Mouse (Mus musculus): Measurements from ENCODE around the gene Abhd17a. TPM values are rescaled to one million over a fixed set of nuclear protein-coding genes. Genes with fewer than 3 reads are reported as not detected.

Gene Abhd17a
- polyA plus RNA-seq, 1 experiment from 2014 or later = 87.3 TPM

- Histone ChIP-seq H3K27ac (replicated peaks) (no peak overlapping the region), H3K36me3 (peaks cover 45% of the 10 kb centered on the region), H3K9me3 (replicated peaks) (no peaks in the 10 kb centered on the region), H3K4me3 (no peak overlapping the region), H3K4me1 (peaks cover 55% of the 10 kb centered on the region), H3K27me3 (ENCODE audit: low read depth, poor library complexity, severe bottlenecking) (no peaks in the 10 kb centered on the region)
- no peak for DNase-seq (ENCODE audit: low spot score)
- WGBS = 86% methylated on average over 5 of the region's 5 CpGs
These were observed 7.1 kb downstream of the Abhd17a start for GRCm38 (mm10) chr10:80583047-80583446.

GRCm38 (mm10) chr10:80578911-80579310 lies 11.2 kb downstream of the Abhd17a start:
- Histone ChIP-seq H3K27me3 (ENCODE audit: low read depth, poor library complexity, severe bottlenecking) (peaks cover 5% of the 10 kb centered on the region; the same call in 1 of the 2 replicates), H3K9me3 (replicated peaks) (no peaks in the 10 kb centered on the region), H3K4me3 (peak overlapping the region; percentile 82), H3K4me1 (peaks cover 60% of the 10 kb centered on the region), H3K27ac (replicated peaks) (peak overlapping the region; percentile 87), H3K36me3 (peaks cover 15% of the 10 kb centered on the region)
- peak; percentile 49 for DNase-seq (ENCODE audit: low spot score)
- 9% methylated on average over 8 of the region's 8 CpGs for WGBS

GRCm38 (mm10) chr10:80578131-80578750 lies 11.9 kb downstream of the Abhd17a start:
- Histone ChIP-seq H3K27me3 (ENCODE audit: low read depth, poor library complexity, severe bottlenecking) (peaks cover 5% of the 10 kb centered on the region; the same call in 1 of the 2 replicates), H3K4me3 (peak overlapping the region; percentile 82), H3K36me3 (peaks cover 8% of the 10 kb centered on the region), H3K9me3 (replicated peaks) (no peaks in the 10 kb centered on the region), H3K27ac (replicated peaks) (peak overlapping the region; percentile 87), H3K4me1 (peaks cover 63% of the 10 kb centered on the region)
- under 1% methylated on average over 29 of the region's 29 CpGs for WGBS
- DNase-seq (ENCODE audit: low spot score) = peak; percentile 88

GRCm38 (mm10) chr10:80577195-80578130 lies 12.7 kb downstream of the Abhd17a start, which contains the start of gene Klf16:
Gene Klf16 (minus strand): TSS chr10:80577321.
- DNase-seq (ENCODE audit: low spot score) = peak; percentile 97
- Histone ChIP-seq H3K27me3 (ENCODE audit: low read depth, poor library complexity, severe bottlenecking) (peaks cover 5% of the 10 kb centered on the region; the same call in 1 of the 2 replicates), H3K4me3 (peak within 1 kb of the TSS; percentile 82), H3K27ac (replicated peaks) (peak within 1 kb of the TSS; percentile 87), H3K36me3 (peaks cover 3% of the 10 kb centered on the region; the same call in 1 of the 2 replicates), H3K4me1 (peaks cover 69% of the 10 kb centered on the region), H3K9me3 (replicated peaks) (no peaks in the 10 kb centered on the region)
- 1% methylated on average over 78 of the region's 97 CpGs for WGBS

GRCm38 (mm10) chr10:80576351-80577194 lies 13.6 kb downstream of the Abhd17a start:
- H3K27ac ChIP-seq (replicated peaks) = peak overlapping the region; percentile 87
- peaks cover 5% of the 10 kb centered on the region; the same call in 1 of the 2 replicates for H3K27me3 ChIP-seq (ENCODE audit: low read depth, poor library complexity, severe bottlenecking)
- H3K9me3 ChIP-seq (replicated peaks) = no peaks in the 10 kb centered on the region
- H3K36me3 ChIP-seq = no peaks in the 10 kb centered on the region
- H3K4me1 ChIP-seq = peaks cover 78% of the 10 kb centered on the region
- peak; percentile 50 for DNase-seq (ENCODE audit: low spot score)
- WGBS = under 1% methylated on average over 96 of the region's 96 CpGs
- peak overlapping the region; percentile 82 for H3K4me3 ChIP-seq

- peaks cover 85% of the 10 kb centered on the region for H3K4me1 ChIP-seq
- peaks cover 5% of the 10 kb centered on the region; the same call in 1 of the 2 replicates for H3K27me3 ChIP-seq (ENCODE audit: low read depth, poor library complexity, severe bottlenecking)
- peak overlapping the region; percentile 82 for H3K4me3 ChIP-seq
- DNase-seq (ENCODE audit: low spot score) = no peak
- H3K27ac ChIP-seq (replicated peaks) = peak overlapping the region; percentile 87; the same call in 1 of the 2 replicates
- 17% methylated on average over 17 of the region's 17 CpGs for WGBS
- no peaks in the 10 kb centered on the region for H3K36me3 ChIP-seq
- H3K9me3 ChIP-seq (replicated peaks) = no peaks in the 10 kb centered on the region
These were observed 14.2 kb downstream of the Abhd17a start for GRCm38 (mm10) chr10:80575925-80576324.

GRCm38 (mm10) chr10:80574896-80575295 lies 15.2 kb downstream of the Abhd17a start:
- Histone ChIP-seq H3K4me1 (peaks cover 95% of the 10 kb centered on the region), H3K9me3 (replicated peaks) (no peaks in the 10 kb centered on the region), H3K27ac (replicated peaks) (no peak overlapping the region), H3K4me3 (0 out of 2 replicates have a peak overlapping the region, but pooled peaks have one; percentile 82), H3K27me3 (ENCODE audit: low read depth, poor library complexity, severe bottlenecking) (peaks cover 5% of the 10 kb centered on the region; the same call in 1 of the 2 replicates), H3K36me3 (no peaks in the 10 kb centered on the region)
- DNase-seq (ENCODE audit: low spot score) = no peak
- WGBS = 82% methylated on average over 3 of the region's 3 CpGs

GRCm38 (mm10) chr10:80573944-80574343 lies 16.2 kb downstream of the Abhd17a start:
- Histone ChIP-seq H3K27ac (replicated peaks) (peak overlapping the region; percentile 10; the same call in 1 of the 2 replicates), H3K9me3 (replicated peaks) (no peaks in the 10 kb centered on the region), H3K36me3 (peaks cover under 1% of the 10 kb centered on the region), H3K27me3 (ENCODE audit: low read depth, poor library complexity, severe bottlenecking) (peaks cover 5% of the 10 kb centered on the region; the same call in 1 of the 2 replicates), H3K4me1 (peaks cover 97% of the 10 kb centered on the region), H3K4me3 (peak overlapping the region; percentile 26; the same call in 1 of the 2 replicates)
- 59% methylated on average over 9 of the region's 9 CpGs for WGBS
- no peak for DNase-seq (ENCODE audit: low spot score)

GRCm38 (mm10) chr10:80572477-80572876 lies 17.7 kb downstream of the Abhd17a start:
- Histone ChIP-seq H3K27ac (replicated peaks) (no peak overlapping the region), H3K27me3 (ENCODE audit: low read depth, poor library complexity, severe bottlenecking) (peaks cover 5% of the 10 kb centered on the region; the same call in 1 of the 2 replicates), H3K9me3 (replicated peaks) (no peaks in the 10 kb centered on the region), H3K36me3 (peaks cover 12% of the 10 kb centered on the region), H3K4me1 (peaks cover 90% of the 10 kb centered on the region), H3K4me3 (no peak overlapping the region)
- 88% methylated on average over 2 of the region's 2 CpGs for WGBS
- no peak for DNase-seq (ENCODE audit: low spot score)

GRCm38 (mm10) chr10:80570871-80571836 lies 19.0 kb downstream of the Abhd17a start:
- H3K27me3 ChIP-seq (ENCODE audit: low read depth, poor library complexity, severe bottlenecking) = peaks cover 5% of the 10 kb centered on the region; the same call in 1 of the 2 replicates

GRCm38 (mm10) chr10:80570419-80570818 lies 19.7 kb downstream of the Abhd17a start:
- DNase-seq (ENCODE audit: low spot score) = no peak
- peaks cover 86% of the 10 kb centered on the region for H3K4me1 ChIP-seq
- peak overlapping the region; percentile 85 for H3K27ac ChIP-seq (replicated peaks)
- H3K9me3 ChIP-seq (replicated peaks) = no peaks in the 10 kb centered on the region
- H3K4me3 ChIP-seq = peak overlapping the region; percentile 43; the same call in 1 of the 2 replicates
- H3K27me3 ChIP-seq (ENCODE audit: low read depth, poor library complexity, severe bottlenecking) = peaks cover 5% of the 10 kb centered on the region; the same call in 1 of the 2 replicates
- WGBS = 92% methylated on average over 10 of the region's 10 CpGs
- peaks cover 15% of the 10 kb centered on the region for H3K36me3 ChIP-seq

More at GRCm38 (mm10) chr10:80570871-80571836, 19.0 kb downstream of the Abhd17a start:
- H3K36me3 ChIP-seq = peaks cover 12% of the 10 kb centered on the region
- no peaks in the 10 kb centered on the region for H3K9me3 ChIP-seq (replicated peaks)
- DNase-seq (ENCODE audit: low spot score) = peak; percentile 51
- H3K4me3 ChIP-seq = peak overlapping the region; percentile 43
- WGBS = 20% methylated on average over 30 of the region's 30 CpGs
- H3K27ac ChIP-seq (replicated peaks) = peak overlapping the region; percentile 85
- peaks cover 90% of the 10 kb centered on the region for H3K4me1 ChIP-seq
